Mouse (Mus musculus) forelimb bud, embryonic 11.5 days (tissue): ENCODE data around the gene Tarm1.

Source experiments
- DNase-seq: peaks from one replicate; pipeline ENCODE4 v3.0.0-alpha.2; 2012; ENCODE audit warnings: low read depth, low spot score

Gene Tarm1

GRCm38 (mm10) chr7:3442476-3443062, 59.9 kb downstream of the Tarm1 start:
- DNase-seq, result no peak

- no peak for DNase-seq
These were observed 61.9 kb downstream of the Tarm1 start for GRCm38 (mm10) chr7:3440526-3440925.

GRCm38 (mm10) chr7:3439984-3440383, 62.4 kb downstream of the Tarm1 start:
- no peak for DNase-seq

GRCm38 (mm10) chr7:3437941-3438340, 64.5 kb downstream of the Tarm1 start:
- DNase-seq, result no peak
